Mouse (Mus musculus) heart, adult 11 months (tissue): ENCODE results near the gene Taar2.

Experiments used
- DNase-seq: peaks from one replicate; pipeline ENCODE4 v3.0.0; 2022

Taar2 gene

DNA sequence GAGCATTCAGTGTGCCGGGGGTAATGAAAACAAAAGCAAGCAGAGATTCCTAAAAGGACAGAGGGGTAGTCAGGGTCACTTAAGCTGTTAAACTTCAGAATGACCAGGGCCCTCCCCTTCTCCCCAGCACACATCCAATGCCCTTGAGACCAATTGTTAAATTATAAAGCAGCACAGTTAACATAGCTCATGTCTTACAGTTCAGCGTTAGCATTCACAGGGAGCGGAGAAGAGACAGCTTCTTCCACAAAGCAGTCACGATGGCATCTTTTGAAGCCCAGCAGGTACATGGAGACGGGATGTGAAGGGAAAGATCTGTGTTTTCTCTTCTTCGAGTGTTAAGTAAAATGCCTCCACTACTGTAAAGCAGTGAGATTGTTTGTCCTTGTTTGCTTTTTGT lies at the start of gene Taar2:
Taar2 (plus strand) TSS at position 261 of the 400 bp plus-strand sequence.
- no peak for DNase-seq

DNA sequence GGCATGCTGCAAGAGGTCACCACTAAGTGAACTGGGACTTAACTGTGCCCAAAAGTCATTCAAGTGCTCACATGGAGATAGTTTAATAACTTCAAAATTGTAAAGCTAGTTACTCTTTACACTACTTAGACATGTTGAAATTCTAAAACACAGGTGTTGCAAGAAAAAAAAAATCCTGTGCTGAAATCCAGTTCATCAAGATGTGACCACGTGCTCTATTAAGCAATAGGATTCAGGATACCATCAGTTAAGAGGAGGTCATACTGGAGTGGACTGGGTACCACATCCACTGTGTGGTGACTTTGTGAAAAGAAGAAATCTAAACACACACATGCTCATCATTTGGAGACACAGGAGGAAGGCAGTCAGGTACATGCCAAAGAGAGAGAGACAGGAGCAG lies 45.4 kb upstream of the Taar2 start:
- DNase-seq = no peak

DNA sequence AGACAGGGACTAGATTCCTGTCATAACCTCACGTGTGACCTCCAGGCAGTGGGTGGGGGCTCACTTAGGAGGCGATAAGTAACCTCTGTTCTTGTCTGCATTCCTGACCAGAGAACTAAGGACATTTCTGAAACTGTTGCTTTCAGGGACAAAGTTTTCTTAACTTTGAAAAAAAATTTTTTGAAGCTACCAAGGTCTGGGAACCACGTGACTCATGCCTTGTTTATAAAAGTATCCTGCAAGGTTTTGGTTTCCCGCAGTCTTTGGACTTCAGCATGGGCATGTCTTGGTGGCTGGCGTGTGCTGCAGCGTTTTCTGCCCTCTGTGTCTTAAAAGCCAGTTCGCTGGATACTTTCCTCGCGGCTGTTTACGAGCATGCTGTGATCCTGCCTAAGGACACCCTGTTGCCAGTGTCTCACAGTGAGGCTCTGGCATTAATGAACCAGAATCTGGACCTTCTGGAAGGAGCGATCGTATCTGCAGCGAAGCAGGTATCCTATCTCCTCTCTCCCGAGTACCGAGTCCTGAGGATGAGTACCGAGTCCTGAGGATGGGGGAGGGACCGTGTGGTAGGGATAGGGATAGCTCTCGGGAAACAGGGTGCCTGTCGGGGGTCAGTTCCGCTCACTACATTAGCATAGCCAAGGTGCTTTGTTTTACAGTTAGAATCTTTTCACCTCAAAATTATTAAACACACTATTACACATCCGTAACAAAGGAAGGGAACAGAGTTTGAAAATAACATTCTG lies 43.6 kb upstream of the Taar2 start, which contains the start of gene Vnn1:
Vnn1 (plus strand) TSS at position 88 of the 749 bp plus-strand sequence.
- DNase-seq = no peak

DNA sequence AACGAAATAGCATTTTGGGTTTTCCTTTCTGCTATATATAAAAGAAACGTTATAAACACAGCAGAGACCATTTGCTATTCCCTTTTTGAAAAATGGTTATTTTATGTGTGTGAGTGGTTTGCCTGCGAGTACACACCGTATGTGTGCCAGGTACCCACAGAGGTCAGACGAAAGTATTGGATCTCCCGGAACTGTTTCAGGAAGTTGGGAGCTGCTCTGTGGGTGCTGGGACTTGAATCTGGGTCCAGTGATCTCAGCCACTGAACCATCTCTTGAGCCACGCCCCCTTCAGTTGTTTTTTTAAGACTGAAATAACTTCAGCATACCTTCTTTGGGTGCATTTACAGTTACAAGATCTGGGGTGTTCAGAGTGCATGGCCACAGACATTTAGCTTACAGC lies 43.0 kb upstream of the Taar2 start:
- DNase-seq = no peak

DNA sequence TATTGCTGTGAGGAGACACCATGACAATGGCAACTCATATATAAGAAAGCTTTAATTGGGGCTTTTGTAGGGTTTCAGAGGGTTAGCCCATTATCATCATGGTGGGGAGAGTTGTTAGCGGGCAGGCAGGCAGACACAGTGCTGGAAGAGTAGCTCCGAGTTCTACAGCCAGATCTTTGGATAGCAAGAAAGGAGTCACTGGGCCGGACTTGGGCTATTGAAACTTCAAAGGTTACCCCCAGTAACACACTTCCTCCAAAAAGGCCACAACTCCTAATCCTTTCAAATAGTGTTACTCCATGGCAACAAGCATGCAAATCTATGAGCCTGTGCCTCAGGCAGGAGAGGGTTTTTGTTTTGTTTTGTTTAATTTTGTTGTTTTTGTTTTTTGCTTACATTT lies 37.3 kb upstream of the Taar2 start:
- DNase-seq = no peak

DNA sequence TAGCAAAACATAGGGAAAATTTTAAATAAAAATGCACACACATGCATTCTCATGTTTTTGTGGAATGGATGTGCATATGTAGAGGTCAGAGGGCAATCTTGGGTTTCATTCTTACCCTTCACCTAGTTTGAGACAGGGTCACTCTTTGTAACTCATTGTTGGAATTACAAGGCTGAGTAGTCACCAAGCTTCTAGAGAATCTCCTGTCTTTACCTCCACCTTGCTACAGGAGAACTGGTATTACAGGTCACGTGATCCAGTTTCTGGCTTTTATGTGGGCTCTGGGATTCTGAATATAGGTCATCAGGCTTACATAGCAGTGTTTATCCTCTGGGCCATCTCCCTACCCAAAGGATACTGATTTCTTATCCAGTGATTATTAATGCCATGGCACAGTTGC lies 32.7 kb upstream of the Taar2 start:
- DNase-seq = no peak

DNA sequence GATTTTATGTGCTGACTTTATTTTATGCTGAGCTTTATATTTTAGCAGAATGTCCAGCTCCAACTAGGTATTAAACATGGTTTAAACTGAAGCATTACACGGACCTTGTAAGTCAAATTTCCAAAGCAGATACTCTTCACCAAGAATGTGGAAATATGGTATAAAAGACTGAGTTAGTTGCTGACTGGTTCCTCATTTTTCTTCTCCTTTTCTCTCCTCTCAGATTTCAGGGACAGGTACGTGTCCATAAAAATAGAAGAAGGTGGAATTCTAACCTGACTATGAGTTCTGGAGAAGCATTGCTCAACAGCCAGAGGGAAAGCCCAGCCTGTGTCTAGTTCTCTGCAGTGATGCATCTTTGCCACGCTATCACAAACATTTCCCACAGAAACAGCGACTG lies 18.3 kb upstream of the Taar2 start, which contains the start of gene Taar1:
Taar1 (plus strand) TSS at position 301 of the 400 bp plus-strand sequence.
- no peak for DNase-seq

DNA sequence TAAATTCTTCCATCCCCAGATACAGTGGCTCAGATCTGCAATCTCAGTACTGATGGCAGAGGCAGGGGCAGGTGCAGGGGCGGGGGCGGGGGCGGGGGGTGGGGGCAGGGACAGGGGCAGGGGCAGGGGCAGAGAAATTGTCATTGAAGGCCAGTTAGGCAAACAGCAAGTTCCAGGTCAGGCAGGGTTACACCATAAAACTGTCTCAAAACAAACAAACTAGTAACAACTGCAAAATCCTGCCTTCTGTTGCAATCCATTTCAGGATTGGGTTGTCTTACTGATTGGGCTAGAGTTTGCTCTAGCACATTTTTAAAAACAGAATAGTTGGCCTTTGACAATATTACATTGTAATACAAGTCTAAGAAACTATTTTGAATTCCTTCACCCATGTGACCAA lies 15.9 kb upstream of the Taar2 start:
- no peak for DNase-seq

DNA sequence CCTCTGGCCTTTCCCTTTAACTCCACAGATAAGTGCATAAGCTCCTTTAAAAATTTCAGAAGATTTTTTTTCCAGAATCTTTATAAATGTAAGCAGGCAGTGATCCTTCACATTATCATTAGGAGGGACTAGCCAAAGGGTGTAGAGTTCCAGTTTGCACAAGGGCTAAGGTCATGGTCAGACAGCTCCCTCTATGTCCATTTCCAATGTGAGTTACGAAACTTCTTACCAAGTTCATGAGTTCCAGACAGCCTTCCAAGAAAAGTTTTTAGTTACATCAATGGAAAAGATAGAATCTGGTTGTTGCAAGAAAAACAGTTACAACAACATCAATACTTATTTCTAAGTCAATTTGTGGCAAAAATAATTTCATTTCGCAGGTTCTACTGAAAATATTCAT lies 14.4 kb upstream of the Taar2 start:
- no peak for DNase-seq

DNA sequence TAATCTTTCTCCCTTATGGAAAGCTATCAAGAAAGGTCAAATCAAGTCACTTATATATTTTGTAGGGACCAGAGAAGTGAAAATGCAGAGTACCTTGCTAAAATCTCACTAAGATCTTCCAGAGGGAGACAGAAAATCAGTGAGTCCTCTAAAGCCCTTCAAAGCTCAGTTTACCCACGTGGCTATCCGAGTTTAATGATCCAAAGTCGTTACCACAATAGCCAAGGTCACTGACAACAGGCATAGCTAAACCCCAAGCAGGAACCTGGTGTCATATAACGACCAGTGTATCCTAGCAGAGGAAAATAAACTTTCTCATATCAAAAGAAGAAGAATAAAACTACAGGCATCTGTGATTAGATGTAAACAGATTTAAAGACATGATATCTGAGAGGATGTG lies 759 bp upstream of the Taar2 start:
- DNase-seq = peak; percentile 51

DNA sequence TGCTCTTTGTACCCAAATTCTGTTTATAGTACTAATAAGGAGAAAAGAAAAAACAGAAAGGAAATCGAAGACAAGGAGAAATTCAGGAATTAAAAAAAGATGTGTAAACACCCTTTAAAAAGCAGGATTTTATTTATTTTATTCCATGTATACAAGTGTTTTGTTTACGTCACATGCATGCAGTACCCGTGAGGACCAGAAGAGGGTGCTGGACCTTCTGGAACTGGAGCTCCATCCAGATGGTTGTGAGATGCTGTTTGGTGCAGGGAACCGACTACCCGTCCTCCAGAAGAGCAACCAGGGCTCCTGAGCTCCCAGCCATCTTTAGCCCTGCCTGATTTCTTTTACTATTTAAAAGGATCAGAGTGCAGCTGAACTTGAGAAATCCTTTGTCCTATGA lies 4.1 kb downstream of the Taar2 start:
- DNase-seq = no peak

DNA sequence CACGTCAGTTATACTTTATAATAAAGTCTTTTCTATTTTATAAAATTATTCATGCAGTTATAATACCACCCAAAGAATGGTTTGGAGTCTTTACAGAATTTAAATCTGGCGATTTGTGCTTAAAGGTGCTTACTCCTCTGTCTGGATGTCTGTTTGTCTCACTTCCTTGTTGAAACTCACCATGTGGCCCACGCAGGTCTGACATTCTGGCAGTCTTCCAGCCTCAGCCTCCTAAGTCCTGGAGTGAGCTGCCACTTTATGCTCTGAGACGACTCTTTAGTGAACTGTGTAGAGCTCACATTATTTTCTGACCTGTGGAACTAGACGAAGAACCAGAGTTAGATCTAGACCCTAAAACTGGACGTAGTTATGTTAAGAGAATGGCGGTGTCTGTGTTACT lies 9.7 kb downstream of the Taar2 start:
- peak; percentile 43 for DNase-seq

DNA sequence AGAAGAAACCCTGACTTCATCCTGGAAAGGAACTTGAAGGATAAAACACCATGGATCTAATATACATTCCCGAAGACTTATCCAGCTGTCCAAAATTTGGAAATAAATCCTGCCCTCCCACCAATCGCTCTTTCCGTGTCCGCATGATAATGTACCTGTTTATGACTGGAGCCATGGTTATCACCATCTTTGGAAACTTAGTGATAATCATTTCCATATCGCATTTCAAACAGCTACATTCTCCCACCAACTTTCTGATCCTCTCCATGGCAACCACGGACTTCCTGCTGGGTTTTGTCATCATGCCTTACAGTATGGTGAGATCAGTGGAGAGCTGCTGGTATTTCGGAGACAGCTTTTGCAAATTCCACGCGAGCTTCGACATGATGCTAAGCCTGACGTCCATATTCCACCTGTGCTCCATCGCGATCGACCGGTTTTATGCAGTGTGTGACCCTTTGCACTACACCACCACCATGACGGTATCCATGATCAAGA lies 11.2 kb downstream of the Taar2 start, which contains the start of gene Taar3:
Taar3 (plus strand) TSS at position 51 of the 498 bp plus-strand sequence.
- DNase-seq = peak; percentile 57

DNA sequence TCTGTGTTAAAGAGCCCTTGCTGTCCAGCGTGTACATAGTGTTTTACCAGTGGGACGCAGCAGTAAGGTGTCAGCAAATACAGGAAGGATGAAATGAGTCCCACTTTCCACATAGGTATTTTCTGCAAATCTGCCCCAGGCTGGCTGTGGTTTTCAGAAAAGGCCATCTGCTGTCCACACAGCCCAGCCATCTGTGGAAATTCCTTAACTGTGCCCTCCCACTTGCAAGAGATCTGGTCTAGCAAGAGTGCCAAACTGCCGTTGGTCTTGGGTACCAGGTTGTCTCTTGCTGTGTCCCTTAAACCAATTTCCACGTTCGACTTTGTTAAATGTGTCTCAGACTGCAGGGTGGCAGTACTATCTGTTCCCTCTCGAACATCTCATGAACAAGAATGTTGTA lies 13.3 kb downstream of the Taar2 start:
- peak; percentile 30 for DNase-seq

DNA sequence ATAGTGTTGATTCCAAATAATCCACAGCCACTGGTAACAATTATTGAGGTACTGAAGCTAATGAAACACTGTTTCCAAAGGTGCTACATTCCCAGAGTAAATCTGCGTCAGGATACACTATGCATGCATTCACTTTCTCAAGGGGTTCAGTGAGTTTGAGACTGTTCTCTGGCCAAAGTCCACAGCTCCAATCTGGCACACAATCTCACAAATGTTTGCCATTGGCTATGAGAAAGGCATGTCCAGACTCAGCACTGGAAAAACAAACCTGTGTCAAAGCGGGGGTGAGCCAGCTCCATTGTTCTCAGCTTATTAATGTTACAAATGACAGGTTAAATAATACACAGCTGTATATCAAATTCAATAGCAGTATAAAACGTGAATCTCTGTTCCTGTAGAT lies 20.7 kb downstream of the Taar2 start:
- DNase-seq = peak; percentile 64

DNA sequence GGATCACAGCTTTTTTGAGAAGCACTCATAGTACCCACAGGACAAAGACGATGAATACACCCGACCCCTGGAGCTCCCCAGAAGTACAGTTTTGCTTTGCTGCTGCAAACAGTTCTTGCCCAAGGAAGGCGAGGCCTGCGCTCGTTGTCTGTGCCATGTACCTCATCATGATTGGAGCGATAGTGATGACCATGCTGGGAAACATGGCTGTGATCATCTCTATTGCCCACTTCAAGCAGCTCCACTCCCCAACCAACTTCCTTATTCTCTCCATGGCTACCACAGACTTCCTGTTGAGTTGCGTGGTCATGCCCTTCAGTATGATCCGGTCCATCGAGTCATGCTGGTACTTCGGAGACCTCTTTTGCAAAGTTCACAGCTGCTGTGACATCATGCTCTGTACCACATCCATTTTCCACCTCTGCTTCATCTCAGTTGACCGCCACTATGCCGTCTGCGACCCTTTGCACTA lies 22.1 kb downstream of the Taar2 start, which contains the start of gene Taar4:
Taar4 (plus strand) TSS at position 51 of the 472 bp plus-strand sequence.
- peak; percentile 68 for DNase-seq

DNA sequence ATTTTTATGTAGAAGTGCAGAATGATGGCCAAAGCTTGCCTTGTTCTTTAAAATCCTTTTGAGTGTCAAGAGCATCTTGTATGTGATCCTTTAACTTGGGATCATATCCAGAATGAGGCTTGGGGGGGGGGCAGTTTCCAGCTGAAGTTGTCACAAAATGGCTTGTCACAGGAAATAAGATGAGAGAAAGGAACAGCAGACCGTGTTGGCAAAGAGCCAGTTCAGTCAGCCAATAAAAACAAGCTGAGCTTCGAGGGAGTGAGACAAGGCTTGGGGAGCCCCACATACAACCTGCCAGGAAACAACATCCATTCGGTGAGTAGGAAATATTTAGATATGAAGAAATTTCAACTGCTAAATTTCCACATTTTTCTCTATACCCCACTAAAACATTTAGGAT lies 25.1 kb downstream of the Taar2 start:
- DNase-seq = peak; percentile 51

DNA sequence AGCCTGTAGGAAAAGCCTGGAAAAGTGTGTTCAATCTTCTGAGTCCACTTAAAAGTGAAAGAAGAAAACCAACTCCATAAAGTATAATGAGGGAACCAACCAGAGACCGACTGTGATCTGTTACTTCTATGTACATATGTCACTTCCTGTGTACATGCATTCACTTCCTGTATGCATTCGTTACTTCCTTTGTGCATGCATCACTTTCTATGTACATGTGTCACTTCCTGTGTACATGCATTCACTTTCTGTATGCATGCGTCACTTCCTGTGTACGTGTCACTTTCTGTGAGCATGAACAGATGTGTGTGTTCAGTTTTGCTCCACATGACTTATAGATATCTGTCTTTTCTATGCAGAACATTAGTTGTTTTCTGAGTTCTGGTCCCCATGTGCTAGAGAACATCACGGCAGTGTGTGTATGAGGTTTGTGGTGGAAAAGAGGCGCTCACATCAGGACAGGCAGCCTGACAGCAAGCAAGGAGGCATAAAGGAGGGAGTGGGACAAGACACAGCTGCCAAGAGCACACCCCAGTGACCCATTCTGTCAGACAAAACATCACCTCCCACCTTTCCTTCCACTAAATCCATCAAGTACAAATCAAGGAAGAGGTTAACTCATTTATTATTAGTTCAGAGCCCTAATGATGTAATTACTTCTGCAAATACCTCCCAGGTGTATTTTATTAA lies 26.7 kb downstream of the Taar2 start:
- peak; percentile 28 for DNase-seq

DNA sequence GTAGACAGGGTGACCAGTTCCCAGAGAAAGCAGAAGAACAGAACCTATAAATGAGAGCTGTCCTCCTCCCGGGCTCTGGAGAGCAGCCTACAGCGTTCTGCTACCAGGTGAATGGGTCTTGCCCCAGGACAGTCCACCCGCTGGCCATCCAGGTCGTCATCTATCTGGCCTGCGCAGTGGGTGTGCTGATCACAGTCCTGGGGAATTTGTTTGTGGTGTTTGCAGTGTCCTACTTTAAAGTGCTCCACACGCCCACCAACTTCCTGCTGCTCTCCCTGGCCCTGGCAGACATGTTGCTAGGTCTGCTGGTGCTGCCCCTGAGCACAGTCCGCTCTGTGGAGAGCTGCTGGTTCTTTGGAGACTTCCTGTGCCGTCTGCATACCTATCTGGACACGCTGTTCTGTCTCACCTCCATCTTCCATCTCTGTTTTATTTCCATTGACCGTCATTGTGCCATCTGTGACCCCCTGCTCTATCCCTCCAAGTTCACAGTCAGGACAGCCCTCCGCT lies 32.3 kb downstream of the Taar2 start, which contains the start of gene Taar5:
Taar5 (plus strand) TSS at position 51 of the 510 bp plus-strand sequence.
- DNase-seq = peak; percentile 72

DNA sequence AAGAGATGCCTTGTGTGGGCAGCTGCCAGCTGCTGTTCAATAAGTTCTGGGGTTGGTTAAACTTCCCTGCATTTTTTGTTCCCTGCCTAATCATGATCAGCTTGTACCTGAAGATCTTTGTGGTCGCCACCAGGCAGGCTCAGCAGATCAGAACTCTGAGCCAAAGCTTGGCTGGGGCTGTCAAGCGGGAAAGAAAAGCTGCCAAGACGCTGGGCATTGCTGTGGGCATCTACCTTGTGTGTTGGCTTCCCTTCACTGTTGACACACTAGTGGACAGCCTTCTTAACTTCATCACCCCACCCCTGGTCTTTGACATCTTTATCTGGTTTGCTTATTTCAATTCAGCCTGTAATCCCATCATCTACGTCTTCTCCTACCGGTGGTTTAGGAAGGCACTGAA lies 32.9 kb downstream of the Taar2 start:
- peak; percentile 36 for DNase-seq

DNA sequence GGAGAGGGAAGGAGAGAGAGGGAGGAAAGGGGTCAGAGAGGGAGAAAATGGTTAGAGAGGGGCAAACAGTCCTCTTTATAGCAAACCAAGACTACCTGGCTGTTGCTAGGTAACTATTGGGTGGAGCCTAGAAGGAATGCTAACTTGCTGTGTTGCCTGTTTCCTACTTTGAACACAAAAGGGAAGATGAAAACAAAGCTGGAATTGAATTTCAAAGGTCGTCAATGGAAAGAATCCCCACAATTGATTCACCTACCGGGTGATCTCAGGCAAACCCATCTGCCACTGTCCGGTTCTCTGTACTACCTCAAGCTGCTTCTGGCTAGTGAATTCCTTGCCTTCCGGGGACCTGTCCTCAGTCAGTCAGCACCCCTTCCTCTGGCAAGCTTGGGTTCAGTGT lies 39.6 kb downstream of the Taar2 start:
- DNase-seq = no peak

DNA sequence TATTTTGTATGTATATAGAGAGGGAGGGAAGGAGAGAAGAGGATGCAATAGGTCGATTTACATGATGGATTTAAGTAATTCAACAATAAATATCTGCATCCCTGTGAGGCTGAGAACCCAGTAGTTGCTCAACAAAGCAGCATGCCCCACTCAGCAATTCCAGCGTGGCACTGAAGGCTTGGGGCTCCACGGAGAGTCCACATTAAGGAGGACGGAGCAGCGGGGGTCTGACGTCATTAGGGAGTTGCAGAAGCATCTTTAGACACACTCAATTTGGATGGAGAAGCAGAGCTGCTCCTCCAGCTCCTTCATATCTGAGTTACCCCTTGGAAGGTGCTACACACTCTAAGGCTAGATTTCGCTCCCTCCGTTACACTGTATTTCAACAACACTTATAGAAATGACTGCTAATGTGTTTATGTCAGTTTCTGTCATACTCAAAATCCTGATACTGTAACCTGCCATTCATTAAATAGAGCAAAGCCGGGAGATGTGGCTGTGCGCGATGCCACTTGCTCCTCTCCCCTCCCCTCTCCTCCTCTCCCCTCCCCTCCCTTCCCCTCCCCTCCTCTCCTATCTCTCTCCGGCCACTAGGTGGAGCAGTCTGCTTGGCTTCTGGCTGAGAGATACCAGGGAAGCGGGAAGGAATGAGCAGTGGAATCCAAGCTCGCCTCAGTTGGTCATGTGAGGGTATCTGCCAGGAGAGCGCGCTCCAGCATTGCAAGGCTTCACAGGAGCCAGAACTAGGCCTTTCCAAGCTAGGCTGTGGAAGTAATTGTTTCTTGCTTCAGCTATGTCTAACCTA lies 40.7 kb downstream of the Taar2 start:
- peak; percentile 95 for DNase-seq

DNA sequence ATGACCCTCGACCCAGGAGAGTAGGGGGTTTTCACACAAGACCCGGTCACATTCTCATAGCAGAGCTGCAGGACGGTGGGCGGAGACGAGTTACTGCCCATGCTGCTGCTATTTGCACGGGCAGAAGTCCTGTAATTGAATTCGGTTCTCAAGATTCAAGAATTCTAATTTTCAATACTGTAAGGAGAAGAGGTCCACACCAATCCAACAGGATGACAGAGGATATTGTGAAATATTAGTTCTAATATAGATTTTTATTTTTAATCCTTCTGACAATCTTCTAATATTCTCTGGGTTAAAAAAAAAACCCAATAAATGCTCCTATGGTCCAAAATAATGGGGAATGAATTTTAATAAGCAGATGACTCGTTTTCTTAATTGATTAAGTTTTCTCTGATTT lies 47.2 kb downstream of the Taar2 start, which contains the start of gene Taar6:
Taar6 (minus strand) TSS at position 101 of the 400 bp plus-strand sequence.
- DNase-seq = no peak
